Mouse (Mus musculus) stomach, embryonic 15.5 days (tissue): Measurements from ENCODE around the gene Frmd4b. TPM values are rescaled to one million over a fixed set of nuclear protein-coding genes. Genes with fewer than 3 reads are reported as not detected.
A peak's percentile ranks its signal among the peaks of the same experiment; 100 is the strongest.

Experiments
- ATAC-seq: fragments of 200-750 bp; cut with Nextera tagmentation; 2 replicates; pipeline ENCODE4 v1.8.0; 2017; ENCODE audit warnings: low read depth, moderate number of reproducible peaks, moderate TSS enrichment; ENCODE audit not compliant: insufficient read depth, low FRiP score
- H3K27ac ChIP-seq: fragments of 300-500 bp; sonication (generic); 2 replicates; pipeline ENCODE4 v1.5.1; 2015; ENCODE audit warnings: mild to moderate bottlenecking, inconsistent platforms
- H3K27me3 ChIP-seq: fragments of 300-500 bp; sonication (generic); replicated peaks from 2 replicates; pipeline ENCODE4 v1.6.1; 2015; ENCODE audit warnings: inconsistent platforms
- H3K36me3 ChIP-seq: fragments of 300-500 bp; sonication (generic); 2 replicates; pipeline ENCODE4 v1.6.1; 2015; ENCODE audit warnings: inconsistent platforms
- H3K4me1 ChIP-seq: fragments of 300-500 bp; sonication (generic); 2 replicates; pipeline ENCODE4 v1.6.1; 2015; ENCODE audit warnings: inconsistent platforms
- H3K4me2 ChIP-seq: fragments of 300-500 bp; sonication (generic); 2 replicates; pipeline ENCODE4 v1.6.1; 2015; ENCODE audit warnings: mild to moderate bottlenecking, inconsistent platforms
- H3K4me3 ChIP-seq: fragments of 300-500 bp; sonication (generic); replicated peaks from 2 replicates; pipeline ENCODE4 v1.5.1; 2015; ENCODE audit warnings: inconsistent platforms
- H3K9ac ChIP-seq: fragments of 300-500 bp; sonication (generic); 2 replicates; pipeline ENCODE4 v1.6.1; 2015; ENCODE audit warnings: inconsistent platforms
- H3K9me3 ChIP-seq: fragments of 300-500 bp; sonication (generic); 2 replicates; pipeline ENCODE4 v1.6.1; 2016; ENCODE audit warnings: inconsistent platforms
- WGBS: fragments of 180-500 bp; shearing (Covaris S2); methylation state at CpG from one replicate; pipeline ENCODE4 v1.1.7; 2015; 5-methylcytosine and 5-hydroxymethylcytosine counted together
- polyA plus RNA-seq: library from polyadenylated mRNA; unstranded; fragments of >200 nt; fragmentation: Nextera tagmentation; extraction: Ambion mirVana; gene quantifications from 2 replicates; pipeline ENCODE4 v1.2.1, GENCODE M21; 2015

Gene Frmd4b
- polyA plus RNA-seq, 1 experiment from 2014 or later: 14.6 TPM

DNA sequence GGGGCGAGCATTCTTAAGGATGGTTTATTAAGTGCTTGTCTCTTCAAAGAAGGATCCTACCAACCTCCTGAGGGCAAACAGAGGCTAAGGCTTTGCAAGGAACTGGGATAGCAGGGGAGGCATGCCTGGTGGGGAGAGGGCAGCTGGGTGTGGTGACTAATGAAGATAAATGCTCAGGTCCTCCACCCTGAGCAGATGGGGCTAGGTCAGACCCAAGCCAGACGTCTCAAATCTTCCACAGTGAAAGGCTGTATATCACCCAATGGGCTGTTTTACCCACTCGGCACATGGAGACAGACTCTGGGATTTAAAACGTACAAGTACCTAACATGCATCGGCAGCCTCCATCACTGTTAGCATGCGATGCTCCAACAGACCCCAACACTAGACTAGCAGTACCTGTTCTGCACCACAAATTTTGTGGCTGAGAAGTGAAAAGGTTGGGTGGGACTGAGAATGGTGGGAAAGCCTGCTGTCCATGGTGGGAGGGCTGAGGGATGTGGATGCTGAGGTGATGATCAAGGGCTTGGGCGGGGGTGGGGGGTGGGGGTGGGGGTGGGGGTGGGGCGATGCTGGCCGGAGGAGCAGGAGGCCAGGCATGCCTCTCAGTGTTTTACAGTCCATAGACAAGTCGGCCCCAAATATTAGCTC is 214.4 kb downstream of the Frmd4b start:
- 38% methylated on average over 10 of the region's 10 CpGs for WGBS
- Histone ChIP-seq H3K4me2 (no peak overlapping the region), H3K4me1 (no peaks in the 10 kb centered on the region), H3K9me3 (no peaks in the 10 kb centered on the region), H3K9ac (no peak overlapping the region), H3K36me3 (no peaks in the 10 kb centered on the region), H3K4me3 (no peak overlapping the region), H3K27me3 (no peaks in the 10 kb centered on the region), H3K27ac (no peak overlapping the region)
- no peak for ATAC-seq

DNA sequence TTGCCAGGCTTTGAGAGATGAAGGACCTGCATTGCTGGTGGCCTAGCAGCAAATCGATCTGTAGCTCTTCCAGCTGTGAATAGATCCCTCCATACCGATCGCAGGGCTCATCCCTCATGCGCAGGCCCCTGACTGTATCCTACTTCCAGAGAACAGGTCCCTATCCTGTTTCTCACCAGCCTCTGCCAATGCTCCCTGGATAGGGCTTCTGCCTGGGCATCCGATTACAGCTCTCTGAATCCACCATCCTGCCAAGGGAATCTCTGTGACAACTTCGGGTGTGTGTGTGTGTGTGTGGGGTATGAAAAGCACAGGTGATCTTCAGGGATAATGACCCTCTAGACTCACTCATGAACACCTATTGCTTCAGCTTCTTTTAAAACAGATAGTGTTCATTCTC is 216.9 kb downstream of the Frmd4b start:
- no peak overlapping the region for H3K4me3 ChIP-seq
- no peak for ATAC-seq
- 81% methylated on average over 6 of the region's 6 CpGs for WGBS
- no peaks in the 10 kb centered on the region for H3K27me3 ChIP-seq
- H3K4me1 ChIP-seq: peaks cover 12% of the 10 kb centered on the region
- H3K4me2 ChIP-seq: no peak overlapping the region
- H3K9me3 ChIP-seq: no peaks in the 10 kb centered on the region
- H3K27ac ChIP-seq: no peak overlapping the region
- no peaks in the 10 kb centered on the region for H3K36me3 ChIP-seq
- H3K9ac ChIP-seq: no peak overlapping the region

DNA sequence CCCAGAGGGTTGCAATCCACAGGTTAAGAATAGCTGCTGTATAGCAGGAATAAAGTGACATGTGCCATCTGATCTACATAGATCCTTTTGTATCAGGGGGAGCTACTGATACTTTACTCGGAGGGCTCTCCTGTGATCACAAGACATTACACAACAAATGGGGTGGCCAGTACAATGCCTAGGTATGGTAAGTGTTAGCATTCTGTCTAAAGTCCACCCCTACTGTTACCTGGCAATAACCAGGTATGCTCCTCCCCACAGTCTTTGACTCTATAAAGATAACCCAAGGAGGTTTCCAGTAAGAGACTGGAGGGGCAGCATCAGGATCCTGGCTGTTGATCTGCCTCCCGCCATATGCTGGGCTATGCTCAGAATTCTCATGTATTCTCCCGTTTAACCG is 219.4 kb downstream of the Frmd4b start:
- H3K27ac ChIP-seq: no peak overlapping the region
- no peak for ATAC-seq
- 85% methylated on average over 4 of the region's 4 CpGs for WGBS
- no peak overlapping the region for H3K9ac ChIP-seq
- peaks cover 15% of the 10 kb centered on the region for H3K4me1 ChIP-seq
- H3K9me3 ChIP-seq: no peaks in the 10 kb centered on the region
- no peaks in the 10 kb centered on the region for H3K36me3 ChIP-seq
- H3K4me2 ChIP-seq: no peak overlapping the region
- H3K4me3 ChIP-seq: no peak overlapping the region
- H3K27me3 ChIP-seq: no peaks in the 10 kb centered on the region

DNA sequence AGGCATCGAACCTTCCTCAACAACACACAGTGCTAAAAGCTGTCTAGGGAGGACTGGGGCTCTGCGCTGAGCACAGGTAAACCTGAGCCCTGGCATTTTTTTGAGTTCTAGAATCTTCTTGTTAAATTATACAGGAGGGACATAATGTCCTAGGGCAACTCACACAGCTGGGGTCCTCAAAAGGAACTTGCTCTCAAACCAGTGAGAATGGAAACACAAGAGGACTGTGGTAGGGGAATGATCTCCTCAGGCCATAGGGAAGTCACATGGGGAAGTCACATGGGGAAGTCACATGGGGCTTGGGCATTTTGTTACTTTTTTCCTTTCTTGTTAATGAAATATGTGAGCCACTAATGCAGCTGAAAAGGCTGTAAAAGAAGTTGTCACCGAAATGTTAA is 220.4 kb downstream of the Frmd4b start:
- H3K4me1 ChIP-seq: peaks cover 15% of the 10 kb centered on the region
- no peaks in the 10 kb centered on the region for H3K36me3 ChIP-seq
- no peak overlapping the region for H3K27ac ChIP-seq
- no peak overlapping the region for H3K4me2 ChIP-seq
- H3K9me3 ChIP-seq: no peaks in the 10 kb centered on the region
- H3K4me3 ChIP-seq: no peak overlapping the region
- ATAC-seq: no peak
- 54% methylated on average over 3 of the region's 3 CpGs for WGBS
- no peaks in the 10 kb centered on the region for H3K27me3 ChIP-seq
- no peak overlapping the region for H3K9ac ChIP-seq

DNA sequence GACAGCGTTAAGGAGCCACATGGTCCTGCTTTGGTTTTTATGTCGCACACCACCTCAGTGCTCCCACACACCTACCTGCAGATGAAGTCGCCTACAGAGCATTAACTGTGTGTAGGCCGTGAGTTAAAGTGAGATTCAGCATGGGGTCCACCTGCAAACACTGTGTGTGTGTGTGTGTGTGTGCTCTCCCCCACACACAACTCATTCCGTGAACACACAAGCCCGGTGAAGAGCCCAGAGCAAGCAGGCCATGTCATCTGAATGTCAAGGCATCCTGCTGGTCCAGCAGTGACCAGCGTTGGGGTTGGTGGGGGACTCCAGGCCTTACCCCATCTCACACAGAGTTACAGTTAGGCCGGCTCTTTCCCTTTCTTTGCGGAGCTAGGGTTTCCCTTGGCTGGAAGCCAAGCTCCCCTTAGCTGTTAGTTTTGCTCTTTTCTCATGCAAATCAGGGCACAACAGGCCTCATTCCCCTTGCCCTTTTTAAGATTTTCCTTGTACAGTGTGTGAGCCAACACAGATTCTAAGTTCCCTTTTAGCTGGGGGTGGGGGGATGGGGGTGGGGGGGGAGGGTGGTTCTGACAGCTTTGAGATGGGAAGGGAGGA is 220.9 kb downstream of the Frmd4b start:
- H3K9me3 ChIP-seq: no peaks in the 10 kb centered on the region
- H3K9ac ChIP-seq: no peak overlapping the region
- H3K4me1 ChIP-seq: peaks cover 15% of the 10 kb centered on the region
- no peak for ATAC-seq
- H3K36me3 ChIP-seq: no peaks in the 10 kb centered on the region
- no peaks in the 10 kb centered on the region for H3K27me3 ChIP-seq
- no peak overlapping the region for H3K4me3 ChIP-seq
- 45% methylated on average over 9 of the region's 9 CpGs for WGBS
- H3K4me2 ChIP-seq: no peak overlapping the region
- no peak overlapping the region for H3K27ac ChIP-seq

DNA sequence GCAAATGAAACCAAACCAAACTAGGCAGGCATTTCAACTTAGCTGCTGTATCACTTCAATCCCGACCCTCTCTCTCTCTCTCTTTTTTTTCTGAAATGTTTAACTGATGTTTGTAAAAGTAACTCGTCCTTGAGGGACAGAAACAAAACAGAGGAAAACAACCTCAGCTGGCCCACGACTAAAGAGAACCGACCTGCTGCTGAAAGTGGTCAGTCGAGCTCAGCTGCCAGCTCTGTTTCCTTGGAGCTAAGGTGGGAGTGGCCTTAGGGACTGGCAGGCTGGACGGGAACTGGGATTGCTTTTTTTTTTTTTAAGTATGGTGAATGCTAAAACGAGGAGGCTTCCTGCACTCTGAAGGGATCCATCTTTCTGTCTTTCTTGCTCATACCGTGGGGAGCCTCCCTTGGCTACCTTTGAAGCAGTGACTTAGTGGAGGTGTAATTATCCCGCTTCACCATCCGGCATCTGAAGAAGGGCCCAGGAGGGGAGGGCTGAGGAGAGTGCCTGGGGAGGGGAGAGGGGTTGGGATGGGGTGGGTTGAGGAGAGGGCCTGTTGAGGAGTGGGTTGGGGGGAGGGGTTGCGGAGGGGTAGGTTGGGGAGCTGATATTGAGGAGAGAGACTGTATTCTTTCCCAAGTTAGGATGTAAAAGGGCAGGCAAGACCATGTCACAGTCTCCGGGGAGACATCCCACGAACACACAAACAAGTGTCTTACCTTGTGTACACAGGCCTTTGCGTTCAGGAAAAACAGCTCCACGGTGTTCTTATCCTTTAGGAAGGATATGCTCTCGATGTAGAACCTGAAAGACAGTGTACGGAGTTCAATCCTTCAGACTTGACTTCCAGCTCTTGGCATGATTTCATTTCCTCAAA is 221.6 kb downstream of the Frmd4b start:
- WGBS: 27% methylated on average over 17 of the region's 17 CpGs
- Histone ChIP-seq H3K4me1 (peaks cover 15% of the 10 kb centered on the region), H3K9ac (no peak overlapping the region), H3K36me3 (no peaks in the 10 kb centered on the region), H3K4me2 (peak overlapping the region; percentile 36; the same call in 1 of the 2 replicates), H3K4me3 (no peak overlapping the region), H3K9me3 (no peaks in the 10 kb centered on the region), H3K27me3 (no peaks in the 10 kb centered on the region), H3K27ac (peak overlapping the region; percentile 14; the same call in 1 of the 2 replicates)
- ATAC-seq: peak; percentile 44

DNA sequence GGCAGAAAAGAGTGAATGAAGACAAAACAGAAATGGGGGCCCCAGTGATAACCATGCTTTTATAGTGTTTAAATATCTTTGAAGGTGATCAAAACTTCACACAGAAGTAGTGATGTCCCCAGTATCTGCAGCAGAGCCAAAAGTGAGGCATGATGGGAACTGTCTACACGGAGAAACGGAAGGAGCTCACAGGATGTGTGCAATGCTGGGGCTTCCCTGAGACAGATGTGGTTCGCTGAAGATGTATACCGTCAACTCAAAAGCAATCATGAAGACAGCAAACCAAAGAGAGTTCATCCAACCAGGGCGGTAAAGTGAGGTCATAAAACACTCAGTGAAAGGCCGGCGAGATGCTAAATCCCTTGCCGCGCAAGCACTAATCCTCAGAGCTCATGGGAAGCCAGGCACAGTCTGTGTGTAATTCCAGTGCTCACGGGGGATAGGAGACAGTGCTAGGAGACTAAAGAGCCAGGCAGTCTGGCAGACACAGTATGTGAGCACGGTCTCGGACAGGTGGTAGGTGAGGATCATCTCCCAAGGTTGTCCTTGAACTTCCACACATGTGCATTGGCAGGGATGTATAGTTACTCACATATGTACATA is 222.8 kb downstream of the Frmd4b start:
- Histone ChIP-seq H3K36me3 (no peaks in the 10 kb centered on the region), H3K9me3 (no peaks in the 10 kb centered on the region), H3K4me2 (no peak overlapping the region), H3K27me3 (no peaks in the 10 kb centered on the region), H3K27ac (no peak overlapping the region), H3K4me1 (peaks cover 15% of the 10 kb centered on the region), H3K4me3 (no peak overlapping the region), H3K9ac (no peak overlapping the region)
- WGBS: 52% methylated on average over 12 of the region's 12 CpGs
- ATAC-seq: no peak

DNA sequence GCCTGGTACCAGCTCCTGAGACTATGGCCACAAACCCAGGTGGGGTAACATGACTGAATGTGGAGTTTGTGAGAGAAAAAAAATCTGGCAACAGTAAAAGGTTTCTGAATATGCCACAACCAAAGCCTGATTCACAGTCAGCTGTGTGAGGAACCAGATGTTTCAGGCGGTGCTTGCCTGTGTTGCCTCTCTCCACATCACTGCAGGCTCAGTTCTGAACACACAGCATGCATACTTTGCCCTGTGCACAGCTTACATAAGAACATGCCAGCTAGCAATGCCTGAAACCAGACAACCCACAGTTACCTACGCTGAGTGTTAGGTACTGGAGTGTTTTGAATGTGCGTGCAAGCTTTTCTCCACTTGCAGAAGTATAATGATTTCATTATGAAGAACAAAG is 224.4 kb downstream of the Frmd4b start:
- 88% methylated on average over 3 of the region's 3 CpGs for WGBS
- Histone ChIP-seq H3K9ac (no peak overlapping the region), H3K4me2 (no peak overlapping the region), H3K36me3 (no peaks in the 10 kb centered on the region), H3K27ac (no peak overlapping the region), H3K4me1 (peaks cover 15% of the 10 kb centered on the region), H3K27me3 (no peaks in the 10 kb centered on the region), H3K9me3 (no peaks in the 10 kb centered on the region), H3K4me3 (no peak overlapping the region)
- no peak for ATAC-seq

DNA sequence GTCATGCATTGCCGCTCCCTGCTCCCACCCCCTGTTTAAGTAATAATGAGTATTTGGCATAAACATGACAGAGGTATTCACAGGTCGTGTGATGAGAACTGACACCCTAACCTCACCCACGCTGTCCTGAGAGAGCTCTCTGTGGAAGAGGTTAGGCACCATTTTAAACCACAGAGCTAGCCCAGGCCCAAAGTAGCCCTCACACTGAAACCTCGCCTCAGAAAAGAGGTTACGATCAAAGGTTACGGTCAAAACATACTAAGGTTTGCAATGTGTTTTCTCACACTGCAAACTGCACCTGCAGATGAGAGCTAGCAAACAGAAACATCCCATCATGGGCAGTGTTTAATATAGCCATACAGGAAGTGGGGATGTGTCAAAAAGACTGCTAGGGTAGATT is 230.0 kb downstream of the Frmd4b start:
- H3K4me1 ChIP-seq: no peaks in the 10 kb centered on the region
- no peak overlapping the region for H3K27ac ChIP-seq
- ATAC-seq: no peak
- no peaks in the 10 kb centered on the region for H3K27me3 ChIP-seq
- no peaks in the 10 kb centered on the region for H3K9me3 ChIP-seq
- no peaks in the 10 kb centered on the region for H3K36me3 ChIP-seq
- WGBS: 76% methylated on average over 6 of the region's 6 CpGs
- no peak overlapping the region for H3K4me3 ChIP-seq
- no peak overlapping the region for H3K4me2 ChIP-seq
- H3K9ac ChIP-seq: no peak overlapping the region

DNA sequence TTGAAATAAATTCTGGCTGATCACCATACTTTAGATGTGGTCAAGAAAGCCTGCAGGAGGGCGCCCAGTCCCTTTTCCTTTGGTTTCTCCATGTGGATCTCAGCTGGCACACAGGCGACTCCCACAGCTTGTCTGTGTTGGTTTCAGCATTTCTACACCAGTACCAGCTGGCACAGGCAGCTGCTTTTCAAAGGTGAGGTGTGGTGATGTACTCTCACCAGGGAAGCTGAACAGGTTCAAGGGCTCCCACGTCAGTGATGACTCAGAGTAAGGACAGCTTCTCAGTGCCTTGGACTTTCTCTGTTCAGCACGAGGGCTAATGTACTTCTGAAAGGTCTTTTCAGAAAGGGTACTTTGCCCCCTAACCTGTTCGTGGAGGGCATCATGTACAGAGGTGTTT is 232.4 kb downstream of the Frmd4b start:
- H3K36me3 ChIP-seq: no peaks in the 10 kb centered on the region
- H3K4me3 ChIP-seq: no peak overlapping the region
- H3K4me2 ChIP-seq: no peak overlapping the region
- WGBS: 70% methylated on average over 5 of the region's 5 CpGs
- no peak overlapping the region for H3K27ac ChIP-seq
- H3K27me3 ChIP-seq: no peaks in the 10 kb centered on the region
- H3K9ac ChIP-seq: no peak overlapping the region
- no peaks in the 10 kb centered on the region for H3K9me3 ChIP-seq
- no peak for ATAC-seq
- H3K4me1 ChIP-seq: no peaks in the 10 kb centered on the region

DNA sequence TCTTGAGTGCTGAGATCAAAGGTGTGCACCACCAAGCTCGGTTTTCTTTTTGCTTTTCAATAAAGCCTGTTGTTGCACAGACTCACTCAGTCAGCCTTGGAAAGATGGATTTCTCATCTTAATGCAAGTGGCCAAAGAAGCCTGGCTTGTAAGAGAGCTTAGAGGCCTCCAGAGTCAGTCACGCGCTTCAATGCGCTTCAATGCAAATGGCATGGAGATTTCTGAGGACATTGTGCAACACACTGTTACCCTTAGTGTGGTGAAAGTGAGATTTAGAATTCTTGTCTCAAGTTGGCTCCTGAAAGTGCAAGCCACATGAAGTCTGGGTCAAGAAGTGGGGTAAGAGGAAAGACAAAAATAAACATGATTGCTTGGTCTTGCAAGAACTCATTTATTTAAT is 236.1 kb downstream of the Frmd4b start:
- H3K9ac ChIP-seq: no peak overlapping the region
- no peaks in the 10 kb centered on the region for H3K27me3 ChIP-seq
- H3K4me1 ChIP-seq: no peaks in the 10 kb centered on the region
- 90% methylated on average over 4 of the region's 4 CpGs for whole genome bisulfite sequencing
- no peak overlapping the region for H3K4me3 ChIP-seq
- no peaks in the 10 kb centered on the region for H3K36me3 ChIP-seq
- no peak overlapping the region for H3K27ac ChIP-seq
- no peak for ATAC-seq
- no peak overlapping the region for H3K4me2 ChIP-seq
- no peaks in the 10 kb centered on the region for H3K9me3 ChIP-seq

DNA sequence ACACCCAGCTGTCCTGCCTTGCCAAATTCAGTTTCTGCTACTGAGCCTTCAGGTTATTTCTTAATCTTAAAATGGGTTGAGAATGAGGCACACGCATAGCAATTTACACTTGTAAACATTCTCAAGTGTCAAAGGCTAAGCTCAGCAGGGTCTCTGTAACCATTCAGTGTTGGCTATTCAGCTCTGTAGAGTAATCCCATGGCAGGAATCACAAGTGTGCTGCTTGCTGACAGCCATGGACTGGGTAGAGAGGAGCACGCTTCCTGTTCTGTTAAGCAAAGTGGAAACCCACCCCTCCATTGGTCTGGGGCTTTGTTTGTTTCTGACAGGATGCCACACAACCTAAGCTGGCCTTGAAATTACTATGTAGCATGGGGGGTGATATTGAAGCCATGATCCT is 246.4 kb downstream of the Frmd4b start:
- H3K9ac ChIP-seq: no peak overlapping the region
- no peak overlapping the region for H3K4me2 ChIP-seq
- no peaks in the 10 kb centered on the region for H3K9me3 ChIP-seq
- no peak overlapping the region for H3K4me3 ChIP-seq
- H3K4me1 ChIP-seq: no peaks in the 10 kb centered on the region
- H3K36me3 ChIP-seq: no peaks in the 10 kb centered on the region
- no peak overlapping the region for H3K27ac ChIP-seq
- WGBS: 51% methylated on average over 2 of the region's 2 CpGs
- no peak for ATAC-seq
- H3K27me3 ChIP-seq: no peaks in the 10 kb centered on the region
